Mouse (Mus musculus): ENCODE results near the gene Ndel1.

The Ndel1 gene

DNA sequence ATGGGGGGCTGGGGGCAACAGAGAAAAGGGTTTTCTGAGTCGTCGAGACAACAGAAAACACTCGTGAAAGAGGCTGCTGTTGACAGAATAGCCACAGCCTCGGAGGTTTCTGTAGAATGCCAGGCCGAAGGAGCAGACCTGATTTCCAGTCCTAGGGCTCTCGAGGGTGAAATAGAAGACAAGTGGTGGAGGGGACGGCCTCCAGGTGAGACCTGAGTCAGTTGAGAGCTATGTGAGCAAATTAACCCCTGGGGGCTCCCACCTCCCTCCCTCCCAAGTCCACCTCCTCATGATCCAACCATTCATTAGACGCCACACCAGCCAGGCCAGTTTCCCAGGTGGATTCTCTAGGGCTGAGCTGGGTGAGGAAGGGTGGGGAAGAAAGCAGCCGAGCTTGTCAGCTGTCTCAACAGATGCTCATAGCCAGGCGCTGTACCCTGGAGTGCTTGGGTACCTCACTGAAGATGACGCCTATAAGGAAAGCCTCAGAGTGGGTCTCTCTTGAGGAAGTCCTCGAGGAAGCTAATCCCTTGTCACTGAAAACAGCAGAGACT is 22.3 kb upstream of the Ndel1 start:
- DNase-seq (ENCODE audit: low read depth in 2 of 2, low spot score in 2 of 2): no peak

DNA sequence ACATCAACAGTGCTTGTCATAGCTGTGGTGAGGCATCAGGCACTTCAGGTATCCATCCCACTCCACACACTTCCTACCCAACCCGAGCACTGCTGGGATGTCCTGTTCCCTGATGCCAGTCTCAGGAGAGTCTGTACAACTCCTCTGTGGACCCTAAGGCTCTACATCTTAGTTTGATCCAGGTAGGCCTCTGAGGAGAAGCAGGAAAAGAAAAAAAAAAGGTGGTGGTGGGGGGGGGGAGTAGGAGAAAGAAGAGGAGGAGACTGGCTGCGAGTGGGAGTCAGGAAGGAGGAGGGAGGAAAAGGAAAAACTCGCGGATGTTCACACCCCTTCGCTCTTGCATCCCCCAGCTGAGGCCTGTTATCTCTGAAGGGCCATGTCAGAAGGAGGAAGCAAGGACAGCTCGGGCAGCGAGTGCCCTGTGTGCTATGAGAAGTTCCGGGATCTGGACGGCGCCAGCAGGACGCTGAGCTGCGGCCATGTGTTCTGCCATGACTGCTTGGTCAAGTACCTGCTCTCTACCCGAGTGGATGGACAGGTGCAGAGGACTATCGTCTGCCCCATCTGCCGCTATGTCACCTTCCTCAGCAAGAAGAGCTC is 20.7 kb upstream of the Ndel1 start:
- DNase-seq (ENCODE audit: low read depth in 2 of 2, low spot score in 2 of 2): no peak

DNA sequence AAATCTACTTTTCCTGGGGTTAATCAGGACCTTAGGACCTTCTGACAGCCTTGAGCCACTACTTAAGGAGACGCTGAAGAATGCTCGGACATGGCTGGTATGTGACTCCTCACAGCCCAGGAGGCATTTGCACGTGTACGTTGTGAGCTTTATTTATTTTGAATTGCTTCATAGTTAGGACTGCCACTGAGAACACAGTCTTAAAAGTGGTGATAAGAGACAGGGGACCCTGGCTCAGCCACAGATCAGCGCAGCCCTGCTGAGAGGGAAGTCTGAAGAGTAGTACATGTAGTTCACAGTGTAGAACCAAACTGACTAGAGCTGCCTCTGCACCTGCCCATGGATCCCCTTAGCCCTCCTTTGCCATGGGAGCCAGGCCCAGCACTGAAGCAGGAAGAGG is 20.2 kb upstream of the Ndel1 start:
- DNase-seq (ENCODE audit: low read depth in 2 of 2, low spot score in 2 of 2): no peak

DNA sequence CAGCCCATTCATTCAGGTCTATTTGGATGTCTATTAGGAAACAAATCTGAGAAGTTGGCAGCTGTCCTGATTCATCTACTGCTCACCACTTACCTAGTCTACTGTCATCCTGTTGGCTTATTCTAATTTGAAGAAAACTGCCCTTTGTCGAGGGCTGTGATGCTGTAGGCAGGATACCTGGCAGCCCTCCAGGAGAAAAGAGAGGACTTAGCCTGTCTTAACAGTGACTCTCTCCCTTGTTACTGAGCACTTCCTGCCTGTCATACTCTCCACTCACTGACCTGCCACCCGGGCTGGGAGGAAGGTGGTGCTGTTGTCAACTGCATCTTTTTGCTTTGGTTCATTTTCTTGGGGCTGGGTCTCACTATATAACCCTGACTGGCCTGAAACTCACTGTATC is 19.0 kb upstream of the Ndel1 start:
- no peak for DNase-seq (ENCODE audit: low read depth in 2 of 2, low spot score in 2 of 2)

DNA sequence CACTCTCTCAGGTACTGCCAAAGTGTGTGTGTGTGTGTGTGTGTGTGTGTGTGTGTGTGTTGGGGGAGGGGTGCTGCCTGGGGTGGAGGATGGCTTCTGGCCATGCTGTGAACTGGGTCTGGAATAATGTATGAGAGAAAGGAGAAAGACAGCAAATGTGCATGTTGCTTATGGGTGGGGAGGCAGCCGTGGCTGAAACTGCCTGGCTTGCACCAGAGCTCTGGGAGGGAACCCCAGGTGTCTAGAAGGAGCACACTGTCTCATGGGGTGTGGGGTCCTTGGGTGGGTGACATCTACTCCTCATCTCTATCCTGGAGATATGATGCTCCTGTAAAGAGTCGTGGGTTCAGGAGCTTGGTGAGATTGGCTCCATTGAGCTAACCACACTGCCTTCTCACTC is 17.0 kb upstream of the Ndel1 start:
- no peak for DNase-seq (ENCODE audit: low read depth in 2 of 2, low spot score in 2 of 2)

DNA sequence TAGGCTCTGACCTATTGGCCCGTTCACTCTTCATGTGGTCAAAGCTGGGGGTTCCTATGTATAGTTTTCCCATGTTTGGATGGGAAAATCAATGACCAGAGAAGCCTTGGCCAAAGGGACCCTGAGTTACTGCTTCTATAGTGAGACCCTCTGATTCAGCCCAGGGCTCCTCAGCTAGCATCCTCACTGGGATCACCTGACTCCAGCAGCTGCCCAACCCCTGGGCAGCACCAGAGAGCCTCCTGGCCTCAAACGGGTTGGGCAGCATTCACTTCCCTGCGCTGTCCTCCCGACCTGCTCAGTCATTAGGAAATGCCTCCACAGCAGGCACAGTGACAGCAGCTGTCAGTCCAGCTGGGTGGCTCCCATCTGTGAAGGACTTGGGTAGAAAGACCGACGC is 16.6 kb upstream of the Ndel1 start, which contains the start of gene Rnf222:
Gene Rnf222 (plus strand): TSS at position 301 of the 400 bp plus-strand sequence.
- DNase-seq (ENCODE audit: low read depth in 2 of 2, low spot score in 2 of 2): no peak

DNA sequence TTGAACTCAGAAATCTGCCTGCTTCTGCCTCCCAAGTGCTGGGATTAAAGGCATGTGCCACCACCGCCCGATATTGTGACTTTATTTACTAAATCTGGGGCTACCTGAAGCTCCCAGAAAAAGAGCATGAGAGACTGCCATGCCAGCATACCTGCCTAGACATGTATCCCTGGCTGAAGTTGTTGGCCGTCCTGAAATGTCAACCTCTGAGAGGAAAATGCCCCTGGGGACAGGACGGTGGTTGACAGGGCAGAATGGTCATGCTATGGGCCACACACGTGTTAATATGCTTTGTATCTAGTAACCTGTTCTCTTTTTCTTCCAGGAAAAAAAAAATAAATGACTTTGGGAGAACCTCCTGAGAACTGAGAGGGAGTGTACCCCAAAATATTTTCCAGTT is 14.4 kb upstream of the Ndel1 start:
- no peak for DNase-seq (ENCODE audit: low read depth in 2 of 2, low spot score in 2 of 2)

DNA sequence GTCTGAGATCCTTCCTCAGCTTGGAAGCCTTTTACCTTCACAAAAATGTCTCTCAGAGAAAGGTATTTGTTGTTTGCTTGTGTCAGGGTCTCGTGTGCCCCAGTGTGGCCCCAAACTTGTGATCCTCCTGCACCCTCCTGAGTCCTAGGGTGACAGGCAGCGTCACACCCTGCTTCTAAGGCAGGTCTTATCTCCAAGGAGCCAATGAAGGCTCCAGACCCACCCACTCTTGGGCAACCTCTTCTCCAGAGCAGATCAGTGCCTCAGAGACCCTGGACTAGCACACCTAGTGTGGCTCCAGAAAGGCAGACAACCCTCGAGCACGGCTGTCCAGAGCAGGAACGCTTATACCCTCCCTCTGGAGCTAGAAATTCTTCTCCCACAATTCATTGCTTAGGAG is 12.7 kb upstream of the Ndel1 start:
- DNase-seq (ENCODE audit: low read depth in 2 of 2, low spot score in 2 of 2): no peak

DNA sequence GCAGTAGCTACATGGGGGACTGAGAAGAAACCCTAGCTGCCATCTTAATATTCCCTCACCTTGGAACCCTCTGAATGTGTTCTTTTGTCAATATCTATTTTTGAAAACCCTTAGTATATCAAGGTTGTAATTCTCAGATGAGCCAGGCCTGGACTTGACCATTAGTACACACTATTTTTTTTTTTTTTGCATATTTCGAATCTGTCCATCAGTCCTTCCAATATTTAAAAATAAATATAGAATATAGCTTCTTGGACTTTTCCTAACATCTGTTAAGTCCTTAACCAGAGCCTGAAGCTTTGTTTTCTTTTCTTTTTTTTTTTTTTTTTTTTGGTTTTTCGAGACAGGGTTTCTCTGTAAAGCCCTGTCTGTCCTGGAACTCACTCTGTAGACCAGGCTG is 12.2 kb upstream of the Ndel1 start:
- no peak for DNase-seq (ENCODE audit: low read depth in 2 of 2, low spot score in 2 of 2)

DNA sequence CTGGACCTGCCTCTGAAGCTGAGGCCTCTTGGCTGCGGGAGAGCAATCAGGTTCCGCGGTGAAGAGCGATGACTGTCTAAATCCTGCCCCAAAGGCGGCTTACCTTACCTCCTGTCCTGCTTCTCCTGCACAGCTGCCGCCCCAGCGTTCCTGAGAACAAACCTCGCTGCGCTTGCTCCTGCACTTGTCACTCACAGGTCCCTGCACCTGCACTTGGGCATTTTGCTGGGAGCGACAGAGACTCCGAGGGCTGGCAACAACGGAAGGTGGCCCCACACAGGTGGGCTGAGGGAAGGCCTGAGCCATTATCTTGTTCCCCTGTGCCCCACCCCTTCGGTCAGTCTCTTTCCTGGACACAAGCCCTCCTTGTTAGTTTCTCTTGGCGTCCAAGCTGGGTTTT is 10.4 kb upstream of the Ndel1 start:
- DNase-seq (ENCODE audit: low read depth in 2 of 2, low spot score in 2 of 2): no peak

DNA sequence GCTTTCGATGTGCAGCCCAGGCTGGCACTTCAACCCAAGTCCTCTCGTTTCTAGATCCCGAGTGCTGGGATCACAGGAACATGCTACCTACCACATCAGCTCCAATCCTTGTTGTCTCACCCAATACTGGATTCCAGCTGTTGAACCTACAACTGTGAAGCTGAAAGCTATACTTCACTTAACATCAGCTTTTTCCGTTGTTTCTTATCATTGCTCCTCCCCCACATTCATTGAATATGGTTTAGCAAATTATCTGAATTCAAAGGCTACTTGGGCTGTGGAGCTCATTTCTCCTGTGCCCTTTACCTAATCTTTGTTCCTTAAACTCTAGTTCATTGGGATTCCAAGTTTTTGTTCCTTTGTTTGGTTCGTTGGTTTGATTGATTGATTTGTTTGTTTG is 7.2 kb upstream of the Ndel1 start:
- DNase-seq (ENCODE audit: low read depth in 2 of 2, low spot score in 2 of 2): no peak

DNA sequence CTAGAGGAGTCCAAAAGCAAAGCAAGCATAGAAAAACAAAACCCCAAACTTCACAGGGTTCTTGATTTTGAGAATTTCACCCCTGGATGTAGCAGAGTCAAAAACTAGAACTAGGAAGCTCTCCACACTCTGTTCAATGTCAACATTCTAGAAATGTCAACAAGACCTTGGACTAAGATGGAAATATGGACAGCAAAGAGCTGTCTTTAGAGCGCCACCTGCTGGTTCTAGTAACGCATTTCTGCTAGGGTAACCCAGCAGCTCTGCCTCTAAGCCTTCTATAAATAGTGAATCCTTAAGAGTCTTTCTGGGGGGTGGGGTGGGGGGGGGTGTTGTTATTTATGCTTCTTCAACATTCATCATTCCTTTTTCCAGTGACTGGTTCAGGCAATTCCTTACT is 3.2 kb upstream of the Ndel1 start:
- DNase-seq (ENCODE audit: low read depth in 2 of 2, low spot score in 2 of 2): peak; percentile 32 to 50

DNA sequence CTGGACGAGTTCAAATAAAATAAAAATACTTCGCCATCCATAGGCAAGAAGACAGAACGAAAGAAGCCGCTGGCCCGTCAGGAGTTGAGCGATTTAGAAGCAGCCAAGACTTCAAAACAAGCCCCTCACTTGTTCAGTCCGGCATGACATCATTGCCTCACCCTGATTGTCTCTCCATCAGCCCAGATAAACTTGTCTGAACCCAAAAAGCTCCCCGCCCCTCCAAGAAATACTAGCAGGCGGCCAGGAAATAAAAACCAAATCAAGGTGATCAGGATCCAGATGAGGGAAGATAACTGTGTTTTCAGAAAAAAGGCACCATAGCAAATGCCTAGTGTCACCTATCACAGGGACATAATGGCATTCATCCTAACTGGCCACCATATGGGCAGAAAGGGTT is 381 bp downstream of the Ndel1 start:
- DNase-seq (ENCODE audit: low read depth in 2 of 2, low spot score in 2 of 2): no peak

DNA sequence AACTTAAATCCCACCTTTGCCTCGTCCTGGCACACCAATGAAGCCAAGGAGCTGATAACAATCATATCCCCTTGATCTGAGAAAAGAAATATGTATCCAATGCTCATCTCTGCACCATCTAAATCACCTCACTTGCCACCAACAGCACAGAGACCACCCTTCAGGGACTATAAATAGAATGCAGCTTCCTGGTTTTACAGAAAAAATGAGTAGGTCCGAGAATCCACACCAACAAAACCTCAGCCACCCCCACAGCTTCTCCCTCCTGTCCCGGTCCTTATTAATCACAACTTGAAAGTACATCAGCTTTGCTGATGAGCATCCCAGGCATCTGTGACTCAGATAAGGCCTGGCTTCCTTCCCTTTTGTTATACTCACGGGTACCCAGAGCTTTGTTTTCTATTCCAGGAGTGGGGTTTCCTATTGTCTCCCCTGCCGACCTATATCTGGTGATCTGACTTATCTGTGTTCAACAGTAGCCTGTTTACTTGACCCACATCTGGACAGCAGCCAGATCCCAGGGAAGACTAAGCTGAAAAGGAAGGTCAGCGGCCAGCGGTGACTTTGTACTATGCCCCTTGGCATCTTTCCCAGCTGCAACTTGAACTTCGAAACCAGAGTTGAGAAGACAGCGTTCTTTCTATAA is 7.0 kb downstream of the Ndel1 start:
- DNase-seq (ENCODE audit: low read depth in 2 of 2, low spot score in 2 of 2): no peak

DNA sequence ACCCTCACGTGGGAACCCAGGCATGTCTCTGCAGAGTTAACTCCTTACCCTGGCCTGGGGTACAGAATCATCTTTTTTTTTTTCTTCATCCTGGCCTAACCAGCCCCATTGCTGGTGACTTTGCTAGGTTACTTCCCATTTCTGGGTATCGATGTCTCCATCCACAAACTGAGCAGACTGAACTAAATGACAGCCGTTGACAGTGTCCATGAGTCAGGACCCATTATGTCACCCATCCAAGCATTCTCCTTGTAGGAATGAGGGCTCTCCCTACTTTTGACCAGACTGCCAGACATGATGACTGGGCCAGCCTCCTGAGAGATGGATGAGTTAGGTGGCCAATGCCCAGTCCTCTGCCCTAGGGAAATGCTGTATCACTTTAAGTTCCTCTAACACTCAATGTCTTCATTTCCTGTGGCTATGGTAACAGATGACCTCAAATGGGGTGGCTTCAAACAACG is 8.0 kb downstream of the Ndel1 start:
- DNase-seq (ENCODE audit: low read depth in 2 of 2, low spot score in 2 of 2): no peak

DNA sequence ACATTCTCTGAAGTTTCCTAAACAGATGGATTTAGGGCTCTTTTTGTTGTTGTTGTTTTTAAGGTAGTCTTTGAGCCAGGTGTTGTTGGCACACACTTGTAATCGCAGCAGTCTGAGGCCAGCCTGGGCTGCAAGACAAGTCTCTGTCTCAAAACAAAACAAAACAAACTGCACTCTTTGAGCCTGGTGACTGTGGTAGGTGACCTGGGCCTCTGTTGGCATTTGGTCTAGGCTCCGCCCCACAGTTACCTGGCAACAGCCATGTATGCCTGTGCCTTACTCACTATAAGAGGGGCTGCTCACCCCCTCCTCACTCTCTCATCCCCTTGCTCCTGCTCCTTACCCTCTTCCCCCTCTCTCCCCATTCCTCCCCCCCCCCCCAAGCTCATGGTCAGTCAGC is 9.4 kb downstream of the Ndel1 start:
- DNase-seq (ENCODE audit: low read depth in 2 of 2, low spot score in 2 of 2): no peak

DNA sequence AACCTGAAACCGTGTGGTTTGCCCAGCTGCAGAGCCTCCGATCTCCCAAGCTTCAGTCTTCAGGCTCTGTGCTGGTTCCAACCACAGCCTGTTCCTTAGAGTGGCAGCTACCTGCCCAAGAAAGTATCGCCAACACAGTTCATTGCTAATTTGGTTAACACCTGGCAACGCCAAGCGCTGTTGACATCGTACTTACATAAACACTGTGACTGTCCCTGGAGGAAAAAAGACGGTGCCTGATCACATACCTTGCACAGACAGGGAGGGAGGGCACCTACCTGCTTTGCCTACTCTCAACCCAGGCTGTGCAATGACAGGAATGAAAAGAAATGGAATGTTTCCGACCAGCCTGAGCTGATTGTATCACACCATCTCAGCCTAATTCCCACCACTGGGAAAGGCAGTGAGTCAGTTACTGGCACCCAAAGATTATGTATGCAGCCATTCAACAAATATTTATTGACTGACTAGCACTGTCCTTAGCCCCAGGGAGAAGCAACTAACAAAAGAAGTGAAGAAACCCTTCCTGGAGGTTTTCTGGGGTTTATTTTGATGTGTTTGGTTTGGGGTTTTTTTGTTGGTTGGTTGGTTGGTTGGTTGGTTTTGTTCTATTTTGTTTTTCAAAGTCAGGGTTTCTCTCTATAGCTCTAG is 11.6 kb downstream of the Ndel1 start:
- DNase-seq (ENCODE audit: low read depth in 2 of 2, low spot score in 2 of 2): no peak

DNA sequence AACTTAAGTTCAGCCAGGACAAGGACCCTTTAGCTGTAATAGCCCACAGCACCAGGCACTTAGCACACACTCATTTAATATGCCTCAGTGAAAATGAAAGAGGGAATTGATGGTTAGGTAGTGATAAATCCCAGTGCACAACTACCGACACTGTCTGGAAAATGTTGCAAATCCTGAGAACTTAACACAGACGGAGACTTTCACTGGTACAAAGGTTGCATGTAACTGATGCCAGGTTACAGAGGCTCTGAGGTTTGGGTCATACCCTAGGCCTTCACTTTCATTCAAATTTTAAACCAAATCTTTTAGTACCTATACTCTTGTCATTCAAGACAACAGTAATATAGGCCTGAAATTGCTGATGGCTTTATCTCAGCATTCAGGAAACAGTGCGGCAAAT is 14.3 kb downstream of the Ndel1 start:
- DNase-seq (ENCODE audit: low read depth in 2 of 2, low spot score in 2 of 2): no peak

DNA sequence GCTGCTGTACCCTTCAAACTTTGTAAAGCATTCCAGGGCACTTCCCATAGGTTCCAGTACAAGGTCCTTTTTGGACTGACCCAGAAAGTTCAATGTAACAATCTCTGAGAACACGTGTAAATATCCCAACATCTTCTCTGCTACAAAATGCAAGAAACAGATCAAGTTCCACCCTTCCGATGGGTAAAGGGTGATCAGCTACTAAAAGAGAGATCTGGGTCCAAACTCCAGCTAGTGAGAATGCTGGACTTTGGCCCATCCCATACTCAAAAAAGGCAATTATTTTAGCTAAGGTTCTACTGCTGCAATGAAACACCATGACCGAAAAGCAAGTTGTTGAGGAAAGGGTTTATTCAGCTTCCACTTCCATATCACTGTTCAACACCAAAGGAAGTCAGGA is 17.0 kb downstream of the Ndel1 start:
- DNase-seq (ENCODE audit: low read depth in 2 of 2, low spot score in 2 of 2): no peak

DNA sequence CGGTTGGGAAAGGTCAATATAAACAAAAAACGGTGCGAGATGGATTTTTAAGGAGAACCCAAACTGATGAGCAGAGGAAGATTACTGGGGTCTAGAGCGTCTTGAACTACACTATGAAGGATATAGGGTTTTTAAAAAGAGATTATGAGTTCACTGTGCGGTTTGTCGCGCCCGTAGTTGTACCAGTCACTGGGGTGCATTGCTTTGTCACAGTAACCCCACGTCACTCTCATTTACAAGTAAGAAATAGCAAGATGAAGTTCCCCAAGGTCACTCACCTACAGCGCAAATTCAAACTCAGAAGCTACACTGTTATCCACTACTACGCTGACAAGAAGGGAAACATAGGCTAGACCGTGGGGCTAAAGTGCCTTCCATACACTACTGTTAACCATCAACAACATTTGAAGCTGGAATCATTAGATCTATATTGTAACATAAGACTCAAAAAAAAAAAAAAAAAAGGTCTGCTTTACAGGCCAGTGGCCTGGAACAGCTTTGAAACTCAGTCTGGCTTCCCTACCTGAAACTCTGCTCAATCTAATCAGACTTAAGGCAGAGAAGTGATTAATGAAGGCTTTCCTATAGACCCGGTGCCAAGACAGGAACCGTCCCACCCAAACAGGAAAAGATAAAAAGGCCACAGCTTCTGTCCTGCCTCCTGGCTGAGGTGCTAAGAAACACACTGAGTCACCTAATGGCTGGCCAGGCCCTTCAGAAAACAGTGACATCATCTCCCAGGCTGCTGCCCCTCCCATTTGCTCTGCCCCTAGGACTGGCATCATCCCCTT is 17.9 kb downstream of the Ndel1 start:
- peak in 1 of 2 experiments; percentile 20 for DNase-seq (ENCODE audit: low read depth in 2 of 2, low spot score in 2 of 2)

DNA sequence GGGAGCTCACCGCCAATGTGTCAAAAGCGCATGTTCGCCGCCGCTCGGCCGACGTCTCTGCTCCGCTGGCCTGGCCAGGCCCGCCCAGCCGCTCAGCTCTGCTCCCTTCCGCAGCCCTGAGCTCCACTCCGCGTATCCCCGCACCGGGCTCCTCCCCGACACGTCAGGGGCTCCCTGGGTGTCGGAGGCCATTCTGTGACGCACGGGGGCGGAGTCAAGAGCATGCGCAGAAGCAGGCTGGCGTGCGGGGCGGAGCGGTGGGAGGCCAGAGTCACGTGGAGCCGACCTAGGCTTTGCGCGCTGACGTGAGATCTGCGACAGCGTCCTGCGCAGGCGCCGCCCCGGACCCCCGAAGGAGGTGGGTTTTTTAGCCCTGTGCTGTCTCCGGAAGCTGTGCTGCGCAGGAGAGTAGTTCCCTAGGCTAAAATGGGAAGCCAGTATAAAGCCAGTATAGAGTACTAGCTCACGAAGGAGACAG is 18.7 kb downstream of the Ndel1 start:
- peak; percentile 100 for DNase-seq (ENCODE audit: low read depth in 2 of 2, low spot score in 2 of 2)
